Mouse (Mus musculus): ENCODE data around the gene Ggact.

- TF ChIP-seq CTCF (IDR thresholded peaks at IDR 0.05; ENCODE audit: extremely low read depth, insufficient read length, insufficient replicate concordance, low read depth, low read length) (no peak), POLR2A (IDR thresholded peaks at IDR 0.05; ENCODE audit: low read depth, low read length) (no peak)
These were observed 40.9 kb downstream of the Ggact start for GRCm38 (mm10) chr14:122872612-122873011.
